Mouse (Mus musculus) heart, postnatal 0 days (tissue): ENCODE measurements at regions not wholly inside any gene's neighbourhood (a gene's known extent, or its start where the extent isn't known, plus 50 kb on each side); places are given as distances from the start of the nearest gene placed in this dataset.

Source experiments
- CTCF ChIP-seq: IDR thresholded peaks from 2 replicates; pipeline ENCODE4 v1.5.1; 2016; ENCODE audit warnings: antibody characterized with exemption, control low read depth, low read depth
- EP300 ChIP-seq: IDR thresholded peaks from 2 replicates; pipeline ENCODE4 v1.6.1; 2016; ENCODE audit warnings: antibody characterized with exemption, low read depth

- no peak for TF ChIP-seq CTCF
- TF ChIP-seq EP300, result no peak
These were observed 110.4 kb upstream of the Foxd3 start for GRCm38 (mm10) chr4:99545742-99546141.
